Mouse (Mus musculus) retina, adult 2 months (tissue): Measurements from ENCODE around the gene Skap1.

ENCODE experiments used
- DNase-seq: peaks from one replicate; pipeline ENCODE4 v3.0.0-alpha.2; 2012; ENCODE audit warnings: low read depth, low spot score

Gene Skap1

DNA sequence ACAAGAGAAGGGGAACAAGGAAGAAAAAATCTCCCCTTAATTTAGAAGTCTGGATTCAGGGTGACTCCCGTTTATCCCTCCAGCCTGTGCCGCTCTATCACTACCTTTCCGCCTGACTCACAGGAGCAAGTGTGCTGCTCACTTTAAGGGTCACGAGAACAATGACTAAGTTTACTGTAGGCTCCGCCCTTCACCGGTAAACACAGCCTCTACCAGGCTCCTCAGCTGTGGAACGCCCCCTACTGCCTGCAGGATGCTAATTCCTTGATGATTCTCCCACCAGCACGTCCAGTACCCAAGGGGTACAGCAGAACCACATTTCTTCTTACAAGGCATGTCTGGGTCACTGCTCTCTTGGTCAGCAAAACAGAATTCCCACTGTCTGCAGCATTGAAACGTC is 158.4 kb downstream of the Skap1 start:
- no peak for DNase-seq

DNA sequence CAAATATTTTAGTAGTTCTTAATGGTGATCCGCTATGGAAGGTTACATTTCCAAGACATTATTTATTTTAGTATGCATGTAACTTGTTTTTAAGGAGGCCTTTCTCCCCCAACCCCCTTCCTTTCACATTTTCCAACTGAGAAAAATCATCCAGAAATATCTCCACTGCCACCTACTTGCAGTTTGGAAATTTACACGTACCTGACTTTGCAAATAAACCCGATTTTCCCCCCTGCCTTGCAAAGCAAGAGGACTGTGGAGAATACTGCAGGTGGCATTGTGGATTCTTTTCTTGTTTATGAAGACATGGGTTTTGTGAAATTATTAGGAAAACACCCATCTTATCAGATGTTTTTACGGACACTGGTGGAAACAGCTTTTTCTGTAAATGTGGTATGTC is 160.0 kb downstream of the Skap1 start:
- no peak for DNase-seq

DNA sequence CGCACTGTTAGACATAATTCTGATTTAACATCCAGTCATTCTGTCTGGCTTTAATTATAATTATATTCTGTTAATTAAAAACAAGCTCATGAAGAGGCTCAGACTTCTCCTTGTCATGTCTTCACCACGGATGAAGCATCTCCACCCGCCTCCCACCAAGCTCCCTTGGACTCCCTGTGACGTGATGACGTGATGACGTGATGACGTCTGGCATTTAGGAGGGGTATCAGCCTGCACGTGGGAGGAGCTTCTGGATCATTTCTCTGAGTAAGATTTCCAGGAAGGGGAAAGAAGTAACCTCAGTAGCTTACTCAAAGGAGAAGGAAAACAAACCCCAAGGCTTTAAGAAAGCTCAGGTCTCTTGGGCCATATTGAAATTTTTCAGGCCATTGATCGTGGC is 165.4 kb downstream of the Skap1 start:
- DNase-seq = no peak

DNA sequence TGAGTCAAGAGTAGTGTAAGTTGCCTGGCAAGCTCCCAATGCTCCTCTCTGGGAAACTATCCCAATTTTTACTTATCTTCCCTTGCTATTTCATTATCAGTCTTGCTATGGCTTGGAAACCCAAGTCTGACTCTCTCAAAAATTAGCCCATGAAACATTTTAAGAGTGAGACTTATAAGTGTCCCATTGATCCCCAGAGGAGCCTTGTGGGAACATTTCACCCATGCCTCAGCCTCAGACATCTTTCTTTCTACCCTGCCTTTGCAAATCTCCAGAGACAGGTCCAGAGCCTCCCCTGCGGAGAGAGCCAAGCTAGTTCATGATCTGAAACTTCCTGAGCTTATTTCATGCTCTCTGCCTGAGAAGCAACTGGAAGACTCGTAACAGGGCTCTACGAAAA is 167.1 kb downstream of the Skap1 start:
- DNase-seq = no peak

DNA sequence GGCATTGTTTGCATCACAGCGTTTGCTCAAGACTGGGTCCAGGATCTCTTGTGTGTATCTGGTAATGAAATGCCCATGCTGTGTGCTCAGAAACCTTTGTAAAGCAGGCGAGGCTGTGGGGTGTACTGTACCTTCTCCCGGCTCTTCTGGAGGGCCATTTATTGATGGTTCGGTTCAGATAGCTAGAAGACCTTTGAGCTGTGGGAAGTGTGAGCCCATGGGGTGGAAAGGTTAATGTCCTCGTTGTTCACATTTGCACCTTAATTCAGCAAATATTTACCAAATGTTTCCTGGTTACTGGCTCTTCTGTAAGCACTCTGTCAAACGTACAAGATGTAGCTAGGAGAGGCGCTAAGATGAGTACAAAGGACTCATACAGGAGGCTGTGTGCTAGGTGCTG is 173.5 kb downstream of the Skap1 start:
- DNase-seq = no peak

DNA sequence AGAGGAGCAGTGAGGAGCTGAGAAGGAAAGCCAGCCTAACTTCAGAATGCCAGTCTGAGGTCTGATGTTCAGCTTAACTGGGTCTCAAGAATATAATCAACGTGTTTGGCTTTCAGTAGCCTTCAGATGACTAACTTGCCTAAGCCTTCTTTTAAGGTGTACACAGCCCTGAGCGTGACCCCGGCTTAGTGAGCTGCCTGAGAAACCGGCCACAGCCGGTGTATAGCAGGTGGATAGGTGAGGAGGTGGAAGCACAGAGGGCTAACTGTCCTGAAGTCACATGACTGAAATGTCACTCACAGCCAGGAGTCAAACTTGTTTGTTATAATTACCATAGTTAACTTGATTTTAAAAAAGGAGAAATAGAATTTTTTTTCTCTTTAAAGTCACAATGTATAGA is 175.4 kb downstream of the Skap1 start:
- DNase-seq = no peak

DNA sequence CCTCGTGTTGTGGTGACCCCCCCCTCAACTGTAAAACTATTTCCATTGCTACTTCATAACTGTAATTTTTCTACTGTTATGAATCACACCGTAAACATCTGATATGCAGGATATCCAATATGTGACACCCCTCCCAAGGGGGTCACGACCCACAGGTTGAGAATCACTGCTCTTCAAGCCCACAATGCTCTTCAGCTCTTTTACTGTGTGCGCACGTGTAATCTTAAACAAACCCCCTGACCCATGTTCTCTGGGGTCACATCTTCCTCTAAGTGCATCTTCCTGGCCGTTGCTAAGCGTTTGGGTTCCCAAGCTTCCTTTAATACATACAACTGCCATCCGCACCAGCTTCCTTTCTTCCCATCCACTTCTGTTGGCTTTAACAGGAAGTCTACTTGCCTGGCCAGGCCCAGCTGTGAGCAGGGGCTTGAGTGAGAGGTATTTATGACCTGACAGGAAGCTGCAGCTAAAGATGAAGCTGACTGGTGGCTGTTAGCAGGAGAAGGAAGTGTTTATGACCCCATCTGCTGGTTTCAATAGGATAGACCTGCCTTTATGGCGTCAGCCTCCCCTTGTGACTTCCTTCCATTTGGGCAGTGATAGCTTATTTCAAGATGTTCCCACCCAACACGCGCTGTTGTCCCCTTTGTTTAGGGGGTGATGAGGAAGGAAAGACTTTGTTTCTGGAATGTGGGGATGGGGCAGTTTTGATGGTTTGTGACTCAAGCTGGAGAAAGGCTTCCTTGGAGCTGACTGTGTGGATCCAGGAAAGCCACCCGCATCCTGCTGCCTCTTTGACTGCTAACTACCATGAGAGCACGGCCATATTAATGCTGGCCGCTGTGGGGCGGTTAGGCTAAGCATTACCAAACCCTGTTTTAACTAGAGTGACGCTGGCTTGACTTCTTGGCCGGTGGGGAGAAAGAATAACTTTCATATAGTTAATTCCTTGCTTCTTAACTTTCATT is 178.1 kb downstream of the Skap1 start:
- DNase-seq = no peak

DNA sequence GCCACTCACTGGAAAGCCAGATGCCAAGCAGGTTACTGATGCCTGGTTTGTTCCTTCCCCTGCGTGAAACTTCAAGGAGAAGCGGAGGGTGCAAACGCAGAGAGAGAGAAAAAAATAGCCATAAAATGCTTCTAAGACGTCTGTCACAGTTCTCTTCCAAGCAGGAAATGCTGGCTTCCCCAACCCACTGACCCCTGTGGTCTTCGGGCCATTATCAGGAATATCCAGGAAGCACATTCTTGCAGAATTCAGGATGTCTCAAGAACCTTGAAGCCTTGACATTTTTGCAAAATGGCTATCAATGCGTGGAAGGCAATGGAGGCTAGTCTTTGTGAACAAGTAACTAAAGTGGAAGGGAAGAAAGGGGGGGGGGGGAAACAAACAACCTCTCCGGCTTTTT is 180.6 kb downstream of the Skap1 start:
- DNase-seq = no peak

DNA sequence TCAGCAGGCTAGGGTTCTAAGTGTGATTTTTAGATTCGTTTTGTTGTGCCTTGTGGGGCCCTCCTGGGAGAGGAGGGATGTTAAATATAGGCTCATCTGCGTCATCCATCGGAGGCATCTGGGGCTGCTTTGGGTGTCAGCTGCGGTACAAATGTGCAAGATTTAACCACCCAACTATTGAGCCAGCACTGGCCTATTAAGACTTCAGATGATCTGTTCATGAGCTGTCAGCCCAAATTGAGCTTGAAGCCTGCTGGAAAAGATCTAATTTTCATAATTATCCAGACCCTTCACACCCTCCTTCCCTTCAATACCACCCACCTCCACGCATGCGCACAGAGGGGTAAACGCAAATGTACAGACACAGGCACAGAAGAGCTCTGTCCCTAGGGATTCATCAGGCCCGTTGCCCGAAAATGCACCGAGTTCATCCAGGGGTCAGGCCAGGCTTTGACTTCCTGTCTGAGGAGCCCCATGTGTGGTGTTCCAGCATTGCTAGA is 181.2 kb downstream of the Skap1 start:
- no peak for DNase-seq

DNA sequence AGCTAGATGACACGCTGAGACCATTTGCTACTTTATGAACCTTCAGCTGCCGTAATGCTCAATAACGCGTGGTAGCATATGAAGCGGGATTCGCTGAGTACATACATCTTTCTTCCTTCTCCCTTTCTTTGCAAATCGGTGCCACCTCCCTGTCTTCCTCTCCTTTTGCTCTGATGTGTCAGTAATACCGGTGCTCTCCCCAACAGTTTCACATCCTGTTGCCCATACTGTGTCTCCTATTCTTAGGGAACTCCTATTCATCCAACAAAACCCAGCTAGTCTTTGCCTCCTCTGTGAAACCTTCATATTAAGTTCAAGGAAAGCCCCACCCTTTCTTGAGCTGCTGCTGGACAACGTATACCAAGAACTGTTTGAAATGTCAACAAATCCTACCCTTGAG is 187.5 kb downstream of the Skap1 start:
- no peak for DNase-seq

DNA sequence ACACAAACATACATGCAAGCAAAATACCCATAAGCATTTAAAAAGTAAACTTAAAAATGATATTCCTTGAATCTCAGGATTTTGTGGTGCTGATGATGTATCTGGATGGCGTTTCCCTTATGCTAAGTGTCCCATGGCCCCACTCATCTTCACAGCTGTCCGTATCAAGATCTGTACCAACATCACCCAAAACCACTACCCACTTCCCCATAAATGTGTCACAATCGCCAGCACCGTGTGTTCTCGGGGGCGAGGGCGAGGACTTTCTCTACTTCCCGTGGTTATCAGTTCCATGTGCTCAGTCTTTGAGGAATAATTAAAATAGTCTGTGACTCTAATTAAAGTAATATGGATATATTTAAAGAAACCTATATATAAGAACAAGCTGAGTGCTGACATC is 189.5 kb downstream of the Skap1 start:
- no peak for DNase-seq

DNA sequence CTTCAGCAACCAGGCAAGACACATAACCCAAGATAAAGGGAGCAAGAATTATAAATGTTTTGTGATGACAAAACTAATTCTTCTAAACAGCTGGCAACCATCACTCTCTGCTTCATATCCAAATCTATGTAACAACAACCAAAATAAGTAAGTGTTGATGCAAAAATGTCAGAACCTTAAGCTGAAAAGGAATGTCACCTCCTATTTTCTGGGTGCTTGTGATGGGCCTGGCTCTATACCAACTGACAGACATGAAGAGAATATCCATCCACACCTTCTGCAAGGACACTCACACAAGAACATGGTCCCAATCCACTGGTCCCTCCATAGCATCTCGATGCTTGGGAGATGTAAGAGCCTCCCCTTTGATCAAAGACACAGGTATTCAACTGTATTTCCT is 194.0 kb downstream of the Skap1 start:
- no peak for DNase-seq

DNA sequence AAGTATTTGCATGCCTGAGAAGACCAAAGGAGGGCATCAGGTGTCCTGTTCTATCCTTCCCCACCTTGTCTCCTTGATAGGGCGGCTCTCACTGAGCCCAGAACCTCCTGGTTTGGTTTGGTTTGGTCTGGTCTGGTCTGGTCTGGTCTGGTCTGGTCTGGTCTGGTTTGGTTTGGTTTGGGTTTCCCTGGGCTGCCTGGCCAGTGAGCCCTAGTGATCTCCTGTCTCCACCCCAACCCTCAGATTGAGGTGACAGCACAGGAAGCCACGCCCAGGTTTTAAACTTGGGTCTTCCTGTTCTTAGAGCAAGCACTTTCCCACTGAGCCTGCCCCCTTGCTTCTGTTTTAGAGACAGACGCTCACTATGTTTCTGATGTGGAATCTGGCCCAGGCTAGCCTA is 202.5 kb downstream of the Skap1 start:
- DNase-seq = no peak

DNA sequence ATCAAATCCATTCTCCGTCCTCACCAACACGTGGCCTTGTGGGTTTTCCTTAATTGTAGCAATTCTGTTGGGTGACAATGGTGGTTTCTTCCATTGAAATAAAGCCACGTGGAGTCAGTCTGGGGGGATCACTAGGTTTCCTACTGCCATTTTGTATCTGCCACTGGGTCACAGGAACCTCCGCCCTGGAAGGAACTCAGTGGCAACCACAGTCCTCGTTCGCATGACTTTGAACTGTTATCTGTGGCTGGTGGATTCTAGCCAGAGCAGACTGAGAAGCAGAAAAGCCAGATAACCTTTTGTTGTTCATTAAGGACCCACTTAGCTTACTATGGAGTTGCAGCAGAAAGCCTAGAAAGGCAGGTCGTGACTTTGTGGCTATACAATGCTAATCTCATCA is 204.0 kb downstream of the Skap1 start:
- no peak for DNase-seq

DNA sequence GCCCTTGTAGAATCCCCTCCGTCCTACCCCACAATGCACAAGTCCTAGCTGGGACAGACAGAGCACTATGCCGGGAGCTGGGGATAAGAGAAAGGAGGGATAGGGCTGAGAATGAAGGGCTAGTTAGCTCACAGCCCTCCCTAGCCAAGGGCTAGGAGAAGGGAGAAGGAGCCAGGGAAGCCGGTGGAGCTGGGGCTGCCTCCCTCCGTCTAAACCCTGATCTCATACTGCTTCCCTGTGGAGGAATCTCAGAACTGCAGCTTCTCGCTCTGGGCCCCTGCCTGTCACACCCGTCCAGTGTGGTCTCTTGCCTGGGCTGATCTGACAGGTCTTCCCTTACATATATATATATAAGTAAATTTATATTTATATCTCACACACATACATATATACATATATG is 209.4 kb downstream of the Skap1 start:
- DNase-seq = no peak

DNA sequence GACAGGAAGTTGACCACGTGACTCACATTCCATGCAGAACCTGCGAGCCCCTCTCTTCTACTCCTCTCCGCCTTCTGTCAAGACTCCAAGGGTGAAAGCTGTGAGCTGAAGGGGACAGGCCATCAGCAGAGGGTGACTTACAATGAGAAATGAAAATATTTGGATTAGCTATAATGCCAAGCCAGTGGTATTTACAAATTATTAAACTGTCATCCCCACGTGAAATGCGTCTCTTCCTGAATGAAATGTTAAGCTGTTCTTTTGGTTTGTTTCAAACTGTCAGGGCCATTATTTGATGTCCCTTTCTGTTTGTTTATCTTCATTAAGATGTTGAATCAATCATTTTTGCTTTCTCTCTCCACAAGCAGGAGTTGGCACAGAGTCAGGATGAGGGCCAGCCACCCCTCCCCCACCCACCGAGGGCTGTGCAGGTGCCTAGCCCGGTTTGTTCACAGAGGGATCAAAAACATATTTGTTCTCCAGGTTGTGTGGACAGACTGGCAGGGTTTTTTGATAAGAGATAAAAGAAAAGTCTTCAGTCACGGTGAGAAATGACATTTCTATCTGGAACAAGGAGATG is 210.5 kb downstream of the Skap1 start:
- no peak for DNase-seq

DNA sequence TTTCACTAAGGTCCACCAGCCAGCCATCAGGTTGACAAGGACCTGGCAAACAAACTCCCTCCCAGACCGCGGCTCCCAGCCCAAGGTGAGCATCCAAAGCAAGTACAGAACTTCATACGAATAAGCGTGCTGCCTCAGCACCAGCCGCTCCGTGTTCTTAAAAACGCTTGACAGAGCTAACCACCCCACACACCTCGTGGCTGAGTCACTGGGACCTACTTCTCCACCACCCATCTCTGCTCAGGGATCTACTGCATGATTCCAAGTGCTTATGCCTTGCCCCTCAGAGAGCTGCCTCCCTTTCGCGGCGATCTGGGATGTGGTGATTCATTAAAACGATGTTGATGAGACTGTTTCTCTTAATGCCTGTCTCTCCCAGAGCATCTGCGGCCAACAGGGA is 213.6 kb downstream of the Skap1 start:
- no peak for DNase-seq

DNA sequence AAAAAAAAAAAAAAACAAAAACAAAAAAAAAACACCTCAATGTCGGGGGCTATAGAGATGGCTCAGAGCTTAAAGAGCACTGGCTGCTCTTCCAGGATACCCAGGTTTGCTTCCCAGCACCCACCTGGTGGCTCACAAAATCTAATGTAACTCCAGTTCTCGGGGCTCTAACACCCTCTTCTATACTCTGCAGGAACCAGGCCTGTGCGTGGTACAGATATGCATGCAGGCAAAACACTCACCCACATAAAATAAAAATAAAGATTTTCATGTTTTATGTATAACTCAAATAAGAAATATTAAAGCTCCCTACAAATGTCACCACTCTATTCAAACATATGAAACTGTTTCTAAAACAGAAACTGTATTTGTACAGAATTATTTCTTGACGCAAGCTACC is 214.6 kb downstream of the Skap1 start:
- DNase-seq = no peak

DNA sequence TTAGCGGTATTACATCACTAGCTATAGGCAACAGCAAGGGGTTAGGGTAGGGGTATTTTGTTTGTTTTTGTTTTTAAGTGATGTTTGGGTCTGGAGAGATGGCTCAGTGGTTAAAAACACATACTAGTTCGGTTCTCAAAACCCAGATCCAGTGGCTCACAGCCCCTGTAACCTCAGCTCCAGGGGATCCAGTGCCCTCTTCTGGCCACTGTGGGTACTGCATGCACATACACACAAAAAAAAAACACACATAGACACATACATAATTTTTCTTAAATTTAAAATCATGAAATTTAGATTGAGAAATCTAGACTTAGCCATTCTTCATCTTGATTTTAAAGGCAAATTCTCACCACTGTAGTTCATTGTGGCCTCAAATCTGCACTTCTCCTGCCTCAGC is 221.0 kb downstream of the Skap1 start:
- DNase-seq = no peak

DNA sequence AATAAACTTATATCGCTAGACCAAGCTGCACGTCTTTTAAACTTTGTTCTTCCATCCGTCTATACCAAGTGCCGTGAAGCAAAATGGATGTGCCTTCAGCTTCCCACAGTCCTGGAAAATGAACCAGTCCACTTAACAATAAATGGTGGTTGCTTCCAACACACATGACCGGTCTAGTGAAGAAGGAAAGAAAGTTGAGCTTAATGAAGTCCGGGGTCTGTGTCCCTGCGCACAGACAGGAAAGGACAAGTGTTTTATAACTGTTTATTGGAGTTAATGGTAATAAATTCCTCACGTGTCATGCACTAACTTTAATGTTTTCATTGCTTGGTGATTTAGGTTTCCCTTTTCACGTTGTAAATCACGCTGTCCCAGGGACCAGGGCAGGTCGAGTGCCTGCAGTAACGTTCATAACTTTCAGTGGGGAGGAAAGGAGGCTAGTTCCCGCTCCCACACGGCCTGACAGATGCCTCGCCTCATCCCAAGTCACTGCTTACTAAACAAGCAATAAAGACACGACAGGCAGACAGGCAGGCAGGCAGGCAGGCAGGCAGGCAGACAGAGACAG is 222.4 kb downstream of the Skap1 start:
- no peak for DNase-seq

DNA sequence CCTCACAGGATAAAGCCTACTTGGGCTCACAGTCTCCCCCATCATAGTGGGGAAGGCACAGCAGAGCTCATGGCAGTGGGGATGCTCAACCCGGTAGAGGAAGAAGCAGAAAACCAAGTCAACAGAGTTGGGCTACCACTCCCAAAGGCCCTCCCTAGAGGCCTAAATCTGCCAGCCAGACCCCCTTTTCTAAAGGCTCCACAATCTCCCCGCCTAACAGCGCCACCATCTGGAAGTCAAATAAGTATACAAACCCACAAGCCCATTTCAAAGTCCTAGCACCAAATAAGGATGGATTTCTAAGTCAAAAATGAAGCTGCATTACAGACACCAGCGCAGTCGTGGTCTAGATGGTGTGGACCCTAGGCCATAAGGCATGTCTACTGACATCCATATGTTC is 227.9 kb downstream of the Skap1 start:
- no peak for DNase-seq

DNA sequence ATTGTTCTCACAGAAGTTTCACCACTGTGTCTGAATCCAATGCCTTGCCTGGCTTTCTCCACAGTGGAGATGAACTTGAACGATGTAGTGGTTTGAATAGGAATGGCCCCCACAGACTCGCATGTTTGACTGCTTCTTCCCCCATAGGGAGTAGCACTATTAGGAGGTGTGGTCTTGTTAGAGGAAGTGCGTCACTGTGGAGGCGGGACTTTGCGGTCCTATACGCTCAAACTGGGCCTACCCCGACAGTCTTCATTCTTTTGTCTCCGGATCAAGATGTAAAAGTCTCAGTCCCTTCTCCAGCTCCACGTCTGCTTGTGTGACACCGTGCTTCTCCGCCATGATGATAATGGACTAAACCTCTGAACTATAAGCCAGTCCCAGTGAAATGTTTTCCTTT is 229.0 kb downstream of the Skap1 start:
- no peak for DNase-seq

DNA sequence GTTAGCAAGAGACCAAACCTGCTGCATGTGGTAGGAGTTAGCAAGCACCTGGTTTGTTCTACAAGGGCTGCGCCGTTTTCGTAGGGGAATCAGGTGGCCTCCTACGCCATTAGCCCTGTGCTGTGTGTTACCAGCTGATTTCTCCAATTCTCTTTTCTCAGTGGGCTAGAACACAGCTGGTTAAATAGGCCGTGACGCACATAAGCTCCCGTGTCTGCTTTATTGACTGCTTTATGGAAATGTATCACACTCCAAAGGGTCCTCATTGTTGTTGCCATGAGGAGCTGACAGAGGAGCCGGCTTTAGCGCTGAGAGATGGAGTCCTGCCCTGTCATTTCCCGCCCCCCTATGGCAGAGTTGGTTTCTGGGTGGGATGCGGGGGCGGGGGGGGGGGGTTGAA is 230.4 kb downstream of the Skap1 start:
- DNase-seq = no peak
